ENCODE assay signal across 17 mouse cellular contexts in the genomic region with DNA sequence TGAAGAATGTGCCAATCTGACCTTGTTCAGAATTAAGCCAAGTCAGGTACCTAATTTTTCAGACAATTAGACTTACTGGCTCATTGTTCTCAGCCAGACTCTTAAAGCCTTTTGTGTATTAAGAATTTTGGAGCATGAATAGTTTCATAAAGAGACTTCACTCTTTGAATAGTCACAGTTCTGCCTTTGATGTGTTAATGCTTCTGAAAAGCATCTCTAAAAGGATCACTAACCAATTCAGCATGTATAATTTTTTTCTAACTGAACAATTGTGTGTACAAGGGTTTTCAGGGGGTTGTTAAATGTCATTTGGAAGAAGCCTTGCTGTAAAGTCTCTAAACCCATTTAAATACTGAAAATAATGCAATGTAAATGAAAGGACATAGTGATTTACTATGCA.
"Had no signal": no experiment of that assay in that cellular context is flagged by ENCODE, and none has a peak within 500 bp of the region (broad histone marks: within the 10 kb centered on the region; RNA-seq: fewer than 3 reads in every experiment).

No protein-coding gene starts in this region.

- DNase-seq: lung, adult 18-20 months; lung, embryonic 14.5 days; lung, postnatal 10 days; lung, postnatal 4 days; retina, postnatal 1 day; right cerebral cortex, adult 18-20 months; right cerebral cortex, postnatal 25 days; right cerebral cortex, postnatal 4 days; spleen, adult 18-20 months; thymus, adult 18-20 months; thymus, postnatal 14 days; thymus, postnatal 36 days had no signal

- H3K27ac ChIP-seq: midbrain, embryonic 10.5 days; midbrain, embryonic 15.5 days; neural tube, embryonic 13.5 days; neural tube, embryonic 15.5 days had no signal

- H3K9me3 ChIP-seq: midbrain, embryonic 10.5 days; midbrain, embryonic 15.5 days; neural tube, embryonic 13.5 days; neural tube, embryonic 15.5 days had no signal

- H3K4me3 ChIP-seq: midbrain, embryonic 10.5 days; midbrain, embryonic 15.5 days; myocyte; neural tube, embryonic 13.5 days; neural tube, embryonic 15.5 days had no signal

- H3K4me2 ChIP-seq: lung, embryonic 14.5 days; midbrain, embryonic 15.5 days; neural tube, embryonic 13.5 days; neural tube, embryonic 15.5 days had no signal

- H3K27me3 ChIP-seq: midbrain, embryonic 15.5 days; neural tube, embryonic 13.5 days; neural tube, embryonic 15.5 days had no signal

- ATAC-seq: midbrain, embryonic 15.5 days had no signal

- H3K4me1 ChIP-seq: midbrain, embryonic 15.5 days; neural tube, embryonic 13.5 days; neural tube, embryonic 15.5 days had no signal

- H3K9ac ChIP-seq: lung, embryonic 14.5 days; midbrain, embryonic 15.5 days; neural tube, embryonic 13.5 days; neural tube, embryonic 15.5 days had no signal

- H3K36me3 ChIP-seq: midbrain, embryonic 10.5 days; midbrain, embryonic 15.5 days; neural tube, embryonic 13.5 days; neural tube, embryonic 15.5 days had no signal
